Mouse (Mus musculus): ENCODE measurements around the gene Sprtn.

DNA sequence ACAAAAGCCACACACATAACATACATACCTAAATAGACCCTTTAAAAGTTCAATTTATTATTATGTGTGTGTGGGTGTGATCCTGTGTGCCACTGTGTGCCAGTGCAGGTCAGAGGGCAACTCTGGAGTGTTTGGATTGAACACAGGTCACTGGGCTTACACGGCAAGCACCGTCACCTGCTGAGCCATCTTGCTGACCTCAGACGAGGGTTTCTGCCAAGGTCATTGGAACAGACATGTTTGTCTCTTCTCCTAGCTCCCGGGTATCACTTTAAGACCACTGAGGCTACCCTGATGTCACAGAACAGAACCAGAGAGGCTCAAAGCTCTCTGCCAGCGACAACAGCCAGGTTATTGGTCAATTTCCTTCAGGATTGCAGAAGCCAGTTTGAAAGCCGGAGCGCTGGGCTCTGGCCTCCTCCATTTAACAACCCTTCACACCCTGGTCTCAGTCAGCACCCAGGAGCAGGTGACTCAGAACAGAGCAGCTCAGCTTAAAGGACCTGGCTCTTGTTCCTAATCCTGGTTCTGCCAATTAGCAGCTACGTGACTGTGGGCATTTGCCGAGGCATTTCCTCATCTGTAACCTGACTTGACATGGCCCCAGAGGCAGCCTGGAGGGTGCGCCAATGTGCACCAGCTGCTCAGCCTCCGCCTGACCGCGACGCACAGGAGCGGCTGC lies 26.4 kb downstream of the Sprtn start:
- TF ChIP-seq CTCF (IDR thresholded peaks at IDR 0.05; ENCODE audit: low read depth) (no peak), EP300 (IDR thresholded peaks at IDR 0.05; ENCODE audit: low read depth) (no peak)

All from liver, embryonic 14.5 days (tissue).